Mouse (Mus musculus) ES-E14 (cell line): ENCODE data around the gene Fam198b.

Experiments
- CHD2 ChIP-seq: IDR thresholded peaks from 2 replicates; pipeline ENCODE4 v1.6.1; 2014; ENCODE audit warnings: mild to moderate bottlenecking, low read depth, low read length, inconsistent platforms
- MAFK ChIP-seq: IDR thresholded peaks from 2 replicates; pipeline ENCODE4 v1.6.1; 2014; ENCODE audit warnings: mild to moderate bottlenecking, low read depth, low read length, inconsistent platforms; ENCODE audit not compliant: insufficient read depth
- ZC3H11A ChIP-seq: IDR thresholded peaks from 2 replicates; pipeline ENCODE4 v1.6.1; 2012; ENCODE audit warnings: low read depth, mild to moderate bottlenecking, inconsistent platforms, low read length, borderline replicate concordance
- ZNF384 ChIP-seq: IDR thresholded peaks from 2 replicates; pipeline ENCODE4 v1.6.1; 2012; ENCODE audit warnings: low read depth, low read length, inconsistent platforms

DNA sequence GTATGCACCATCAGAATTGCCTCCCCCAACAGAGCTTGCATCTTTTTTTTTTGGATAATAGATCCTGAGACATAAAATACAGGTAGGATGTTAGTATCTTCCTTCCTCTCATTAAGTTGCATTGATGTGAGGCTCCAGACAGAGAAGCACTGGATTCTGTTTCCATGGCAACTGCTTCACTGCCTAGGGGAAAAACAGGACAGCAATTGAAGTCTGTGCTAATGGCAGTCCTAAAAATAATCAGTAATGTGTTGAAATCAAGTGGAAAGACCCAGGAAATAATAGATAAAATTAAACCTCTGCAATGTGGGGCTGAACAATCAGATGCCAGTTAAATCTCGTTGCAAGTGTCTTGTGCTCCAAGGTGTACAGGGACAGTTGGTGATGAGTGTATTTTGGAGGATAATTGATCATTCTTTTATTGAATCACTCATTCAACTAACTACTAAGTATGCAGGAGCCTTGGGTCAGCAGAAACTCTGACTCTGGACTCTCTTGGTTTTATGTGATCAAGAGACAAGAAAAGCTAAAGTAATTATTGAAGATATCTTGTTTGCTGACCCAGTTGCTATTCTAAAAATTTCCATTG lies 17.1 kb upstream of the Fam198b start:
- TF ChIP-seq ZC3H11A (no peak), CHD2 (no peak), ZNF384 (no peak), MAFK (no peak)
